Mouse (Mus musculus) forebrain, embryonic 10.5 days (tissue): ENCODE results near the gene Rasa4. TPM values are rescaled to one million over a fixed set of nuclear protein-coding genes. Genes with fewer than 3 reads are reported as not detected.

Experiments used
- microRNA-seq: library from miRNA; unstranded; fragments of <30 nt; microRNA quantifications from one replicate; pipeline ENCODE4, GENCODE M21; 2017
- polyA plus RNA-seq: library from polyadenylated mRNA; unstranded; fragments of >200 nt; fragmentation: Nextera tagmentation; extraction: Ambion mirVana; gene quantifications from 2 replicates; pipeline ENCODE4 v1.2.1, GENCODE M21; 2016

Rasa4 gene
- polyA plus RNA-seq, 1 experiment from 2014 or later, result 3.8 TPM

Small RNA genes lying within 50 kb of the gene (microRNA-seq; reads per million reads assigned to microRNA genes)
- gene Mir7035, result 0.90 reads per million

Other genes starting within 250 kb of the Rasa4 start
- 7.2 and 7.6 TPM in 2 replicates for gene Hspb1, start 196.0 kb upstream of the Rasa4 start, polyA plus RNA-seq
- gene Ywhag, start 149.3 kb upstream of the Rasa4 start, polyA plus RNA-seq, result 264 and 283 TPM in 2 replicates
- 1.7 and 1.9 TPM in 2 replicates for gene Ssc4d, start 109.4 kb upstream of the Rasa4 start, polyA plus RNA-seq
- gene Zp3, start 103.8 kb upstream of the Rasa4 start, polyA plus RNA-seq, result 0.12 TPM in 1 of 2 replicates, not detected in the other
- 33.9 and 41.1 TPM in 2 replicates for gene Dtx2, start 89.1 kb upstream of the Rasa4 start, polyA plus RNA-seq
- gene Upk3b, start 45.4 kb upstream of the Rasa4 start, polyA plus RNA-seq, result 0.09 TPM in 1 of 2 replicates, not detected in the other
- 1.5 and 1.7 TPM in 2 replicates for gene Upk3bl, start 29.4 kb upstream of the Rasa4 start, polyA plus RNA-seq
- gene Polr2j, start 32.7 kb downstream of the Rasa4 start, polyA plus RNA-seq, result 299 and 302 TPM in 2 replicates
- 64.3 and 64.8 TPM in 2 replicates for gene Lrwd1, start 52.2 kb downstream of the Rasa4 start, polyA plus RNA-seq
- 24.4 and 25.6 TPM in 2 replicates for gene Alkbh4, start 52.2 kb downstream of the Rasa4 start, polyA plus RNA-seq
- gene Orai2, start 86.8 kb downstream of the Rasa4 start, polyA plus RNA-seq, result 7.4 and 7.5 TPM in 2 replicates
- 62.3 and 69.2 TPM in 2 replicates for gene Prkrip1, start 115.0 kb downstream of the Rasa4 start, polyA plus RNA-seq
- 12.5 and 13.1 TPM in 2 replicates for gene Sh2b2, start 162.6 kb downstream of the Rasa4 start, polyA plus RNA-seq